Mouse (Mus musculus): ENCODE measurements around the gene Mthfsl. TPM values are rescaled to one million over a fixed set of nuclear protein-coding genes. Genes with fewer than 3 reads are reported as not detected.
"Not testable (repeated sequence)": the region's sequence is repeated elsewhere in the genome, so short reads cannot be mapped to it uniquely, and the experiment has no call there.

Mthfsl gene
- polyA plus RNA-seq, 1 experiment from 2014 or later: 37.1 TPM

DNA sequence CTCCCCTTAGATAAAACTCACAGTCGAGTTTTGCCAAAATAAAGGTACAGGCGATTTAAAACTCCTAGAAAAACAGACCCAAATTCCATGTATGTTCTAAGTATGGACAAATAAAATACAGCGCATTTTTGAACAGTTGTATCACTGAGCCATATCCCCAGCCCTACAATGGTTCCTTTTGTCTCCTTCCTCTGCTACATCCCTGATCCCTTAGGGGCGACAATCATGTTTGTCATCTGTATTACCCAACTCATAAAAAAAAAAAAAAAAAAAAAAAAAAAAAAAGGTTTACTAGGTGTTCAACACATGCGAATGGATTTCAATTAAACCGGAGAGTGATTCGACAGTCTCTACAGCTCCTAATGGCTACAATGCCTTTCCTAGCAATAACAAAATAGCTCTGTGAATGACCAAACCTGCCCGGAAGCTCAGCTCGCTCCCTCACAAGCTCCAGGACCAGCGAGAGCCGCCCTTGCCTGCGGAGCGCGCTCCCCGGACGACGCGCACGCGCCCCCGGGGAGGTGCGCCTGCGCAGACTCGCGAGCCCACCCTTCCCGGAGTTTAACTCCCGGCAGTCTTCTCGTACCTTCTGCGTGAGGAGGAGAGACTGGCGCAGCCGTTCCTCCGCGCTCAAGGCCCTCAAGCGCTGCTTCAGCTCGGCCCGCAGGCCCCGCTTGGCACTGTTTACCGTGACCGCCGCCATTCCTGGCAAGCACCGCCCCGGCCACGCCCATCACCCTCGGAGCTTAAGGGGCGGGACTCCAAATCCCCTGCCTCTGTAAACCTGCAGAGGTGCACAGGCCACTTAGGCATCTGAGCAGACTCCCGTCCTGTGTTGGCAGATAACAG is 799 bp downstream of the Mthfsl start:
- not testable (repeated sequence) for H3K27me3 ChIP-seq (ENCODE audit: control insufficient read depth, insufficient read depth, low read length); H3K4me1 ChIP-seq (replicated peaks; ENCODE audit: control insufficient read depth, insufficient read depth, low read length); H3K9me3 ChIP-seq (ENCODE audit: control insufficient read depth, low read length); H3K36me3 ChIP-seq (replicated peaks; ENCODE audit: control insufficient read depth, insufficient read depth)
- WGBS: 12% methylated on average over 14 of the region's 46 CpGs
- ATAC-seq (ENCODE audit: low FRiP score): peak; percentile 95
- peak overlapping the region; percentile 57 for H3K4me2 ChIP-seq (replicated peaks)
- peak overlapping the region; percentile 58 for H3K9ac ChIP-seq
- peak overlapping the region; percentile 78 for H3K27ac ChIP-seq
- H3K4me3 ChIP-seq (replicated peaks; ENCODE audit: low read length): peak overlapping the region; percentile 35
- peak; percentile 47 for DNase-seq (ENCODE audit: low spot score)

DNA sequence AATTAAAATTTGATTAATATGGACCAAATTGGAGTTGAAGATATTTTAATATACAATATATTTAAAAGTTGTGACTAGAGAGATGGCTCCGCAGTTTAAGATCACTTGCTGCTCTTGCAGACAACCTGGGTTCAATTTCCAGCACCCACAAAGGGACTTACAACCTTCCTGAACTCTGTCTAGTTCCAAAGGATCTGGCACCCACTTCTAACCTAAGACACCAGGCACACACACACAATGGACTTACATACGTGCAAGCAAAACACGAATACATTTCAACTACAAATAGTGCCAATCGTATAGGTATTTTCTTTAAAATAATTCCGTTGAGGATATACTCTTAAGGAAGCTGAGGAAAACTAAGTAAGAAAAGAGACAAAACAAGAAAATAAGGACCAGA is 1.5 kb downstream of the Mthfsl start:
- ATAC-seq (ENCODE audit: low FRiP score); DNase-seq (ENCODE audit: low spot score); H3K4me1 ChIP-seq (replicated peaks; ENCODE audit: control insufficient read depth, insufficient read depth, low read length); H3K27ac ChIP-seq; H3K9me3 ChIP-seq (ENCODE audit: control insufficient read depth, low read length); H3K36me3 ChIP-seq (replicated peaks; ENCODE audit: control insufficient read depth, insufficient read depth); H3K27me3 ChIP-seq (ENCODE audit: control insufficient read depth, insufficient read depth, low read length): not testable (repeated sequence)
- H3K4me2 ChIP-seq (replicated peaks): peak overlapping the region; percentile 57
- 83% methylated on average over 4 of the region's 5 CpGs for WGBS
- H3K9ac ChIP-seq: peak overlapping the region; percentile 58; the same call in 1 of the 2 replicates
- H3K4me3 ChIP-seq (replicated peaks; ENCODE audit: low read length): peak overlapping the region; percentile 35

DNA sequence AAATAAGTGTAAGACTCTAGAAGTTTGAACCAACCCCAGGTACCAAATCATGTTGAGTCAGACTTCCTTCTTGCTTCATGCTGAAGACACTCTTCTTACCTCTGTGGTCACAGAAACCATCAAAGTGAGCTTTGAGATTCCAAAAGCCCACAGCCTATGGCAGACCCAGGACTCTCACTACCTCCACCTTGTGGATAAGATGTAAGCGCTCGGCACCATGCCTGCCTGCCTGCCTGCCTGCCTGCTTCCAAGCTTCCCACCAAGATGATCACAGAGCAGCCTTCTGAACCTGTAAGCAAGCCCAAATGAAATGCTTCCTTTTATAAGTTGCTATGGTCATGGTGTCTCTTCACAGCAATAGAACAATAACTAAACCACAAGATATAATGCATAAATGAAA is 2.0 kb downstream of the Mthfsl start:
- H3K9ac ChIP-seq; H3K4me1 ChIP-seq (replicated peaks; ENCODE audit: control insufficient read depth, insufficient read depth, low read length); H3K9me3 ChIP-seq (ENCODE audit: control insufficient read depth, low read length); H3K4me3 ChIP-seq (replicated peaks; ENCODE audit: low read length); H3K36me3 ChIP-seq (replicated peaks; ENCODE audit: control insufficient read depth, insufficient read depth); H3K27ac ChIP-seq; H3K27me3 ChIP-seq (ENCODE audit: control insufficient read depth, insufficient read depth, low read length); DNase-seq (ENCODE audit: low spot score): not testable (repeated sequence)
- WGBS: 36% methylated on average over 2 of the region's 2 CpGs
- peak overlapping the region; percentile 57; the same call in 1 of the 2 replicates for H3K4me2 ChIP-seq (replicated peaks)
- 0 out of 2 replicates have a peak, but pooled peaks have one; percentile 7 for ATAC-seq (ENCODE audit: low FRiP score)

DNA sequence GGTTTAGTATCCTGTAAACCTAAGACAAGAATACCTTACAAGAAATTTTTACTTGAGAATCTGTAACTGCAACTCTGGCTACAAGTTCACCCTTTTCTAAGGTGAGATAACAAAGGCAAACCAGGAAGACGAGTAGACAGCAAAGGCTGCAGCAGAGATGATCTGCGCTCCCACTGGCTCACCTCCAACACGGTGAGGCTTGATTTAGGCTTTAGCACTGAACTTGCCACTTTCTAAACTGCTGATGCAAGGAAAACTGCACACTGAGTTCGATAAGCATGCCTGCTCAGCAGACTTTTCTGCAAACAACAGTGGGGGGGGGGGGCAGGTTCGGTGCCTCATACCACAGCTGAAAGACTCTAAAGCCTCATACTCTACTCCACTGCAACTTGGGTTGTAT is 5.6 kb downstream of the Mthfsl start:
- DNase-seq (ENCODE audit: low spot score); H3K4me1 ChIP-seq (replicated peaks; ENCODE audit: control insufficient read depth, insufficient read depth, low read length); H3K4me3 ChIP-seq (replicated peaks; ENCODE audit: low read length); H3K27ac ChIP-seq; H3K9me3 ChIP-seq (ENCODE audit: control insufficient read depth, low read length); ATAC-seq (ENCODE audit: low FRiP score); H3K27me3 ChIP-seq (ENCODE audit: control insufficient read depth, insufficient read depth, low read length); H3K4me2 ChIP-seq (replicated peaks); H3K36me3 ChIP-seq (replicated peaks; ENCODE audit: control insufficient read depth, insufficient read depth); H3K9ac ChIP-seq: not testable (repeated sequence)
- WGBS: 81% methylated on average over 5 of the region's 5 CpGs

DNA sequence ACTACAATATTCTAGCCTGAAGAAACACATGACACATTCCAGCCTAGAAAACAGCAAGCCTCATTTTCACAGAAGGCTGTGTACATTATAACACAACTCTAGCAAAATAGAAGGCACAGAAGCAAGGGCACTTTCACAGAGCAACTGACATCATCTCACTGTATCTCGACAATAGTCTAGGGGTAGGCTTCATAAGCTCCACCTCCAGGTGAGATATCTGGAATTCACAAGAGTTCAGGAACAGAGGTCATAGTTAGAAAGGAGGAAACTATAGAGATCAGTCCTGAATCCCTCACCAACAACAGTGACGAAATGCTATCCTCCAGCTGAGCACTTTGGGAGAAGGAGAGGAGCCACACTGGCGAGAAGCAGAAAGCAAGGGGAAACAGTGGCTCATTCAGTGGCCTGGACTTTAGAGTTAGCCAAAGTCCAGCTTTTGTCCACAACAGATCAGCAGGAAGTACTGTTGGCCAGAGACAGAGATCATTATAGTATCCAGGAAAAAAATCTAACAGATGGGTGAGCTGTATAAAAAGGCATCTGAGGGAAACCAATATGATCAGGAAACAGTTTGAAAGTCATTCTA is 7.8 kb downstream of the Mthfsl start:
- not testable (repeated sequence) for ATAC-seq (ENCODE audit: low FRiP score); H3K27me3 ChIP-seq (ENCODE audit: control insufficient read depth, insufficient read depth, low read length); DNase-seq (ENCODE audit: low spot score); H3K4me2 ChIP-seq (replicated peaks); H3K9me3 ChIP-seq (ENCODE audit: control insufficient read depth, low read length); H3K4me1 ChIP-seq (replicated peaks; ENCODE audit: control insufficient read depth, insufficient read depth, low read length); H3K9ac ChIP-seq; H3K27ac ChIP-seq; H3K4me3 ChIP-seq (replicated peaks; ENCODE audit: low read length); H3K36me3 ChIP-seq (replicated peaks; ENCODE audit: control insufficient read depth, insufficient read depth)
- 81% methylated on average over 3 of the region's 3 CpGs for WGBS

DNA sequence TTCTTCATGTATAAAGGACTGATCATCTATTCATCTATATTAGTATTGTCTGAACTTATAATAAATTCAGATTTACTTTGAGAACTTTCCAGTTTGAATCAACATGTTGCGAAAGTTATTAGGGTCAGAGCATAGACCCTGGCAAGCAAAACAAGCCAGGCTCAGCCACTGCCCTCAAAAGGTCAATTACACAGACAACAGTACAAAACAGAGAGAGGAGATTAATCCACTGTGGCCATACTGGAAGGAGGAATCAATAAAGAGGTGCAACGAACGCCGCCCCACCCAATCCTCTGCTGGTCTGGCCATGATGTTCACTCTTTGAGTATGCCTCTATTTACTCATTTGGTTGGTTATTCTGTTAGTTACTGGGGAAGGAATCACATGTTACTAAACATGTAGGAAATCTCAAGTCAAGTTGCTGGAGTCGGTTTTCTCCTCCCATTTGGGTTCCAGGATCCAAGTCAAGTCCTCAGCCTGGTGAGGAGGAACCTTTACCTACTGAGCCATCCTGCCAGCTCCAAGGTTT is 9.1 kb downstream of the Mthfsl start:
- H3K4me1 ChIP-seq (replicated peaks; ENCODE audit: control insufficient read depth, insufficient read depth, low read length); H3K36me3 ChIP-seq (replicated peaks; ENCODE audit: control insufficient read depth, insufficient read depth); H3K4me2 ChIP-seq (replicated peaks); H3K9me3 ChIP-seq (ENCODE audit: control insufficient read depth, low read length); H3K4me3 ChIP-seq (replicated peaks; ENCODE audit: low read length); ATAC-seq (ENCODE audit: low FRiP score); H3K27me3 ChIP-seq (ENCODE audit: control insufficient read depth, insufficient read depth, low read length); DNase-seq (ENCODE audit: low spot score); H3K27ac ChIP-seq; H3K9ac ChIP-seq: not testable (repeated sequence)
- WGBS: 92% methylated on average over 4 of the region's 5 CpGs

DNA sequence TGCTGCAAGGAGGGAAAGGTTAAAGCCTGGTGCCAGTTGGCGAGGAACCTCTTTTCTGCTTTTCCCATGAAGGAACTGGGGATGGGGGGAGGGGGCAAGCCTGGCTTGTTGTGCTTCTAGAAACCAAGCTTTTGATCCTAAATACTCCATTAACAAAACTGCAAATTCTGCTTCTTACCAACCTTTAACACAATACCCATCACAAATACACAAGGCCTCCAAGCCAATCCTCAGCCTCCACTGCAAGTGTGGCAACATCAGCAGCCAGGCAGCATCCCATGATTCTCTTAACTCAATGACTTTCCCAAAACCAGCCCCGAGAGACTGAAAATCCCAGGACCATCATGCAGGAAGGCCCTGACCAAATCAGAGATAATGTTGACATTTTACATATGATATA is 9.7 kb downstream of the Mthfsl start:
- H3K4me1 ChIP-seq (replicated peaks; ENCODE audit: control insufficient read depth, insufficient read depth, low read length); H3K9me3 ChIP-seq (ENCODE audit: control insufficient read depth, low read length); H3K9ac ChIP-seq; DNase-seq (ENCODE audit: low spot score); H3K27me3 ChIP-seq (ENCODE audit: control insufficient read depth, insufficient read depth, low read length); H3K4me2 ChIP-seq (replicated peaks); H3K27ac ChIP-seq; ATAC-seq (ENCODE audit: low FRiP score); H3K36me3 ChIP-seq (replicated peaks; ENCODE audit: control insufficient read depth, insufficient read depth); H3K4me3 ChIP-seq (replicated peaks; ENCODE audit: low read length): not testable (repeated sequence)
- 91% methylated on average over 2 of the region's 2 CpGs for WGBS

DNA sequence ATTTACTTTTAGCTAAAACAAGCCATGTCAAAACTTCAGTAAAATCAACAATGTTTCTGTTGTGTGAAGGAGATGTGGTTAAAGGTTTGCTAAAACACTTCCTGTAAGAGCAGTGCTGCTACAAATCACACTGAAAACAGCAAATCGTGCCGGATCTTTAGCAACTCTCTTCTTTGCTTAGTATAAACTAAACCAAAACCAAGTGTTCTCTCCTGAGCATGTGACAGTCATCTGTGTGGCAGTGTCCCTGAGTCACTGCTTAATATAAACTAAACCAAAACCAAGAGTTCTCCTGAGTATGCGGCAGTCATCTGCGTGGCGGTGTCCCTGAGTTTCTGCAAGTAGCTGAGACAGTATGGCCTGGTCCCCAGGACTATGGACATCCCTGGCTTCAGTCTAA is 10.3 kb downstream of the Mthfsl start:
- H3K4me3 ChIP-seq (replicated peaks; ENCODE audit: low read length); H3K4me1 ChIP-seq (replicated peaks; ENCODE audit: control insufficient read depth, insufficient read depth, low read length); ATAC-seq (ENCODE audit: low FRiP score); H3K9me3 ChIP-seq (ENCODE audit: control insufficient read depth, low read length); H3K36me3 ChIP-seq (replicated peaks; ENCODE audit: control insufficient read depth, insufficient read depth); H3K27ac ChIP-seq; DNase-seq (ENCODE audit: low spot score); H3K9ac ChIP-seq; H3K4me2 ChIP-seq (replicated peaks); H3K27me3 ChIP-seq (ENCODE audit: control insufficient read depth, insufficient read depth, low read length): not testable (repeated sequence)
- WGBS: 95% methylated on average over 5 of the region's 5 CpGs

DNA sequence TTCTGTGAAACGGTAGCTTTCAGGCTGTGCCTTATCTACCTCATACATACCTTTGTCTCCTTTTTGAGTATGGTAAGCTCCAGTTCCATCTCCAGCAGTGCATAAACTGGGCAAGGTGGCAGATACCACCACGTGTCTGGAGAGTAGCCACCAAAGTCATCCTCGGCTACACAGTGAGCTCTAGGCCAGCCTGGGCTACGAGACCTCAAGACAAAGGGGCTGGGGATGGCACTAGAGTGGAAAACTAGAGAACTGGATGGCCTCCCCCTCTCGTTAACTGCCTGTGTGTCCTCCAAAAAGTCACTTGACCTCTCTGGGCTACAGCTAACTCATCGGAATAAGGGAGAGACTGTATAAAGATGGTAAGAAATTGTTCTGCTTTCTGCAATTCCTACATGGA is 10.8 kb downstream of the Mthfsl start:
- no peaks in the 10 kb centered on the region for H3K9me3 ChIP-seq (ENCODE audit: control insufficient read depth, low read length)
- H3K4me1 ChIP-seq (replicated peaks; ENCODE audit: control insufficient read depth, insufficient read depth, low read length): no peaks in the 10 kb centered on the region
- no peak overlapping the region for H3K4me2 ChIP-seq (replicated peaks)
- no peak overlapping the region for H3K9ac ChIP-seq
- no peak overlapping the region for H3K27ac ChIP-seq
- no peak overlapping the region for H3K4me3 ChIP-seq (replicated peaks; ENCODE audit: low read length)
- no peaks in the 10 kb centered on the region for H3K27me3 ChIP-seq (ENCODE audit: control insufficient read depth, insufficient read depth, low read length)
- DNase-seq (ENCODE audit: low spot score): no peak
- no peak for ATAC-seq (ENCODE audit: low FRiP score)
- no peaks in the 10 kb centered on the region for H3K36me3 ChIP-seq (replicated peaks; ENCODE audit: control insufficient read depth, insufficient read depth)
- WGBS: 92% methylated on average over 6 of the region's 6 CpGs

All from hindbrain, embryonic 14.5 days (tissue).